Comparison of ENCODE assay signal across 8 mouse cellular contexts in the genomic region with DNA sequence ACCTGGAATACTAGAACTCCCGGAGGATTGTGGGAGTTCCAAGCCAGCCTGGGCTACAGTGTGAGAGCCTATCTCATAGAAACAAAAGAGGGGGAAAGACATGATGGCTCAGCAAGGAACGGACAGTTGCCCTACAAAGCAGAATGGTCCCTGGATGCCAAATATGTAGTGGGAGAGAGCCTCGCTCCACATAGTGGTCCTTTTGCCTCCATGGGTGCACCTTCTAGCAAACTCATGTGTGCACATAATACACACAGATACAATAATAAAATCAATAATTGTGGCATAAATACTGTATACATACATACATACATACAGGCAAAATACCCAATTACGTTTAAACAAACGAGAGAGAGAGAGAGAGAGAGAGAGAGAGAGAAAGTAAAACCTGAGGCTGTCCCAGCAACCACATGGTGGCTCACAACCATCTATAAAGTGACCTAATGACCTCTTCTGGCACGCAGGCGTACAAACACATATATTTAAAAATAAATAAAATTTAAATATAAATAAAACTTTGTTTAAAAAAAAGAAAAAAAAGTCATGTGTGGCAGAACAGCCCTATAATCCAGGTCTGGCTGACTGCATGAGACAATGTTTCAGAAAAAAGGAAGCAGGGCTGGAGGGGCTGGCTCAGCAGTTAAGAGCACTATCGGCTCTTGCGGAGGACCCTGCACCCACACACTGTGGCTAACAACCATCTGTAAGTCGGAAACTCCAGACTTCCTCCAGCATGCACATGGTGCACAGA. TPM values are rescaled to one million over a fixed set of nuclear protein-coding genes. Genes with fewer than 3 reads are reported as not detected.
DNase-seq lines count a peak whose midpoint lies in the region; ATAC-seq lines count a peak whose summit lies in the region.

No protein-coding gene starts in this region.

- no peak for ATAC-seq in forebrain, embryonic 15.5 days (replicated peaks)
- ATAC-seq in forebrain, embryonic 14.5 days: no peak
- no peak for ATAC-seq in neural tube, embryonic 13.5 days (ENCODE audit: low read depth)
- no peak for ATAC-seq in stomach, embryonic 16.5 days (ENCODE audit: insufficient read depth, low FRiP score)
- no peak for ATAC-seq in monocyte, adult 5-6 weeks (replicated peaks; ENCODE audit: insufficient number of reproducible peaks, low FRiP score, low TSS enrichment, poor library complexity, severe bottlenecking)

- no peak overlapping the region for H3K4me2 ChIP-seq in forebrain, embryonic 15.5 days (replicated peaks)
- no peak overlapping the region for H3K4me2 ChIP-seq in forebrain, embryonic 14.5 days (ENCODE audit: low read length)
- H3K4me2 ChIP-seq in neural tube, embryonic 13.5 days: 0 out of 2 replicates have a peak overlapping the region, but pooled peaks have one; percentile 85
- H3K4me2 ChIP-seq in stomach, embryonic 16.5 days (ENCODE audit: low read depth, low read length): peak overlapping the region; percentile 84; the same call in 1 of the 2 replicates

- H3K4me3 ChIP-seq in forebrain, embryonic 15.5 days: no peak overlapping the region
- no peak overlapping the region for H3K4me3 ChIP-seq in forebrain, embryonic 14.5 days (ENCODE audit: low read depth, low read length)
- no peak overlapping the region for H3K4me3 ChIP-seq in neural tube, embryonic 13.5 days
- H3K4me3 ChIP-seq in limb, embryonic 10.5 days: peak overlapping the region; percentile 61; the same call in 1 of the 2 replicates
- H3K4me3 ChIP-seq in stomach, embryonic 16.5 days (replicated peaks; ENCODE audit: low read length): no peak overlapping the region

- no peak overlapping the region for H3K9ac ChIP-seq in forebrain, embryonic 15.5 days (replicated peaks)
- H3K9ac ChIP-seq in forebrain, embryonic 14.5 days (ENCODE audit: low read length): no peak overlapping the region
- H3K9ac ChIP-seq in neural tube, embryonic 13.5 days: 0 out of 2 replicates have a peak overlapping the region, but pooled peaks have one; percentile 77
- peak overlapping the region; percentile 78; the same call in 1 of the 2 replicates for H3K9ac ChIP-seq in stomach, embryonic 16.5 days (ENCODE audit: low read length)

- 77% methylated on average over 10 of the region's 10 CpGs for WGBS in forebrain, embryonic 15.5 days
- 80% methylated on average over 10 of the region's 10 CpGs for WGBS in forebrain, embryonic 14.5 days
- 76% methylated on average over 10 of the region's 10 CpGs for WGBS in neural tube, embryonic 13.5 days
- WGBS in limb, embryonic 10.5 days: 77% methylated on average over 10 of the region's 10 CpGs
- WGBS in stomach, embryonic 16.5 days: 57% methylated on average over 10 of the region's 10 CpGs

- H3K4me1 ChIP-seq in forebrain, embryonic 15.5 days: peaks cover 15% of the 10 kb centered on the region
- no peaks in the 10 kb centered on the region for H3K4me1 ChIP-seq in forebrain, embryonic 14.5 days (ENCODE audit: control insufficient read depth, insufficient read depth, low read length)
- H3K4me1 ChIP-seq in neural tube, embryonic 13.5 days (replicated peaks): peaks cover 8% of the 10 kb centered on the region
- peaks cover 18% of the 10 kb centered on the region for H3K4me1 ChIP-seq in limb, embryonic 10.5 days
- H3K4me1 ChIP-seq in stomach, embryonic 16.5 days (ENCODE audit: control insufficient read depth, insufficient read depth, low read length): peaks cover 6% of the 10 kb centered on the region

- no peaks in the 10 kb centered on the region for H3K36me3 ChIP-seq in forebrain, embryonic 15.5 days
- no peaks in the 10 kb centered on the region for H3K36me3 ChIP-seq in forebrain, embryonic 14.5 days (ENCODE audit: control insufficient read depth, insufficient read depth, low read length)
- H3K36me3 ChIP-seq in neural tube, embryonic 13.5 days: no peaks in the 10 kb centered on the region
- H3K36me3 ChIP-seq in limb, embryonic 10.5 days: peaks cover 7% of the 10 kb centered on the region; the same call in 1 of the 2 replicates
- H3K36me3 ChIP-seq in stomach, embryonic 16.5 days (ENCODE audit: control insufficient read depth, insufficient read depth, low read length): no peaks in the 10 kb centered on the region

- no peaks in the 10 kb centered on the region for H3K9me3 ChIP-seq in forebrain, embryonic 15.5 days
- H3K9me3 ChIP-seq in forebrain, embryonic 14.5 days (replicated peaks; ENCODE audit: control insufficient read depth, low read length): no peaks in the 10 kb centered on the region
- H3K9me3 ChIP-seq in neural tube, embryonic 13.5 days: no peaks in the 10 kb centered on the region
- H3K9me3 ChIP-seq in limb, embryonic 10.5 days (replicated peaks): no peaks in the 10 kb centered on the region
- H3K9me3 ChIP-seq in stomach, embryonic 16.5 days (replicated peaks; ENCODE audit: control insufficient read depth, low read length): no peaks in the 10 kb centered on the region

- H3K27me3 ChIP-seq in forebrain, embryonic 15.5 days: no peaks in the 10 kb centered on the region
- H3K27me3 ChIP-seq in forebrain, embryonic 14.5 days (replicated peaks; ENCODE audit: control insufficient read depth, insufficient read depth, low read length): no peaks in the 10 kb centered on the region
- H3K27me3 ChIP-seq in neural tube, embryonic 13.5 days: no peaks in the 10 kb centered on the region
- no peaks in the 10 kb centered on the region for H3K27me3 ChIP-seq in limb, embryonic 10.5 days (ENCODE audit: low read depth, poor library complexity, severe bottlenecking)
- no peaks in the 10 kb centered on the region for H3K27me3 ChIP-seq in stomach, embryonic 16.5 days (ENCODE audit: control insufficient read depth, insufficient read depth, low read length)

- DNase-seq in forebrain, embryonic 14.5 days (ENCODE audit: low spot score): no peak
- DNase-seq in neural tube, embryonic 10.5 days (ENCODE audit: extremely low spot score, low spot score): no peak
- DNase-seq in limb, embryonic 10.5 days (ENCODE audit: low spot score): no peak
- no peak for DNase-seq in yolk sac, embryonic 10.5 days (ENCODE audit: low spot score)

- H3K27ac ChIP-seq in forebrain, embryonic 15.5 days (replicated peaks): peak overlapping the region; percentile 86; the same call in 1 of the 2 replicates
- no peak overlapping the region for H3K27ac ChIP-seq in forebrain, embryonic 14.5 days (ENCODE audit: low read depth, low read length)
- H3K27ac ChIP-seq in neural tube, embryonic 13.5 days (replicated peaks): peak overlapping the region; percentile 93; the same call in 1 of the 2 replicates
- H3K27ac ChIP-seq in limb, embryonic 10.5 days: peak overlapping the region; percentile 89
- peak overlapping the region; percentile 86; the same call in 1 of the 2 replicates for H3K27ac ChIP-seq in stomach, embryonic 16.5 days (ENCODE audit: low read length)

RNA-seq across cellular contexts. Expression of gene Rsad1, which starts 0.8 kb away (rescaled TPM):
- polyA plus RNA-seq in forebrain, embryonic 15.5 days (2015; fragmentation: Nextera tagmentation; extraction: Ambion mirVana): 5.7 and 6.1 TPM in 2 replicates
- 3.9 and 4.1 TPM in 2 replicates for polyA plus RNA-seq in forebrain, embryonic 14.5 days (2014; fragmentation: Nextera tagmentation; extraction: Ambion mirVana)
- 4.7 and 5.4 TPM in 2 replicates for polyA plus RNA-seq in neural tube, embryonic 13.5 days (2015; fragmentation: Nextera tagmentation; extraction: Ambion mirVana)
- 3.0 and 4.5 TPM in 2 replicates for polyA plus RNA-seq in limb, embryonic 10.5 days (2016; fragmentation: Nextera tagmentation; extraction: Ambion mirVana)
- polyA plus RNA-seq in stomach, embryonic 16.5 days (2015; fragmentation: Nextera tagmentation; extraction: Ambion mirVana): 3.1 and 3.3 TPM in 2 replicates
- total RNA-seq in monocyte, adult 5-6 weeks (2017): 1.6 to 4.8 TPM (median 3.1 TPM) in 3 replicates

RNA-seq across cellular contexts. Expression of gene Chad, which starts 15.0 kb away (rescaled TPM):
- 0.14 and 0.17 TPM in 2 replicates for polyA plus RNA-seq in forebrain, embryonic 15.5 days (2015; fragmentation: Nextera tagmentation; extraction: Ambion mirVana)
- 0.17 TPM in 2 replicates for polyA plus RNA-seq in forebrain, embryonic 14.5 days (2014; fragmentation: Nextera tagmentation; extraction: Ambion mirVana)
- 0.45 and 1.7 TPM in 2 replicates for polyA plus RNA-seq in neural tube, embryonic 13.5 days (2015; fragmentation: Nextera tagmentation; extraction: Ambion mirVana)
- polyA plus RNA-seq in limb, embryonic 10.5 days (2016; fragmentation: Nextera tagmentation; extraction: Ambion mirVana): 0.11 and 0.30 TPM in 2 replicates
- polyA plus RNA-seq in stomach, embryonic 16.5 days (2015; fragmentation: Nextera tagmentation; extraction: Ambion mirVana): 16.1 and 22.6 TPM in 2 replicates
- not detected in 3 replicates for total RNA-seq in monocyte, adult 5-6 weeks (2017)

RNA-seq across cellular contexts. Expression of gene Mycbpap, which starts 28.3 kb away (rescaled TPM):
- 1.7 and 2.7 TPM in 2 replicates for polyA plus RNA-seq in forebrain, embryonic 15.5 days (2015; fragmentation: Nextera tagmentation; extraction: Ambion mirVana)
- polyA plus RNA-seq in forebrain, embryonic 14.5 days (2014; fragmentation: Nextera tagmentation; extraction: Ambion mirVana): 1.8 and 2.1 TPM in 2 replicates
- 1.9 and 2.1 TPM in 2 replicates for polyA plus RNA-seq in neural tube, embryonic 13.5 days (2015; fragmentation: Nextera tagmentation; extraction: Ambion mirVana)
- 2.7 and 5.0 TPM in 2 replicates for polyA plus RNA-seq in limb, embryonic 10.5 days (2016; fragmentation: Nextera tagmentation; extraction: Ambion mirVana)
- polyA plus RNA-seq in stomach, embryonic 16.5 days (2015; fragmentation: Nextera tagmentation; extraction: Ambion mirVana): 2.8 and 4.3 TPM in 2 replicates
- 0.19 TPM in 1 of 3 replicates, not detected in the others for total RNA-seq in monocyte, adult 5-6 weeks (2017)

RNA-seq across cellular contexts. Expression of gene Epn3, which starts 50.1 kb away (rescaled TPM):
- polyA plus RNA-seq in forebrain, embryonic 15.5 days (2015; fragmentation: Nextera tagmentation; extraction: Ambion mirVana): 0.66 and 0.75 TPM in 2 replicates
- polyA plus RNA-seq in forebrain, embryonic 14.5 days (2014; fragmentation: Nextera tagmentation; extraction: Ambion mirVana): 0.30 and 0.41 TPM in 2 replicates
- polyA plus RNA-seq in neural tube, embryonic 13.5 days (2015; fragmentation: Nextera tagmentation; extraction: Ambion mirVana): 0.24 and 0.51 TPM in 2 replicates
- polyA plus RNA-seq in limb, embryonic 10.5 days (2016; fragmentation: Nextera tagmentation; extraction: Ambion mirVana): 3.0 and 3.6 TPM in 2 replicates
- 17.0 and 21.1 TPM in 2 replicates for polyA plus RNA-seq in stomach, embryonic 16.5 days (2015; fragmentation: Nextera tagmentation; extraction: Ambion mirVana)
- not detected in 3 replicates for total RNA-seq in monocyte, adult 5-6 weeks (2017)

RNA-seq across cellular contexts. Expression of gene Acsf2, which starts 51.8 kb away (rescaled TPM):
- 1.0 and 1.3 TPM in 2 replicates for polyA plus RNA-seq in forebrain, embryonic 15.5 days (2015; fragmentation: Nextera tagmentation; extraction: Ambion mirVana)
- polyA plus RNA-seq in forebrain, embryonic 14.5 days (2014; fragmentation: Nextera tagmentation; extraction: Ambion mirVana): 2.1 and 2.3 TPM in 2 replicates
- polyA plus RNA-seq in neural tube, embryonic 13.5 days (2015; fragmentation: Nextera tagmentation; extraction: Ambion mirVana): 2.0 and 2.2 TPM in 2 replicates
- polyA plus RNA-seq in limb, embryonic 10.5 days (2016; fragmentation: Nextera tagmentation; extraction: Ambion mirVana): 4.1 and 5.6 TPM in 2 replicates
- 4.3 and 5.7 TPM in 2 replicates for polyA plus RNA-seq in stomach, embryonic 16.5 days (2015; fragmentation: Nextera tagmentation; extraction: Ambion mirVana)
- 1.8 to 10.8 TPM (median 2.8 TPM) in 3 replicates for total RNA-seq in monocyte, adult 5-6 weeks (2017)

Comparison
In these comparisons a context has a peak if more than half of its experiments do, and no peak if none do; other contexts are left out.
1. H3K4me2 ChIP-seq: peak in neural tube, embryonic 13.5 days (single experiment) and stomach, embryonic 16.5 days (single experiment); none in forebrain, embryonic 15.5 days (single experiment) and forebrain, embryonic 14.5 days (single experiment).
2. H3K9ac ChIP-seq: peak in neural tube, embryonic 13.5 days (single experiment) and stomach, embryonic 16.5 days (single experiment); none in forebrain, embryonic 15.5 days (single experiment) and forebrain, embryonic 14.5 days (single experiment).